ENCODE assay signal across 20 mouse cellular contexts in the genomic region with DNA sequence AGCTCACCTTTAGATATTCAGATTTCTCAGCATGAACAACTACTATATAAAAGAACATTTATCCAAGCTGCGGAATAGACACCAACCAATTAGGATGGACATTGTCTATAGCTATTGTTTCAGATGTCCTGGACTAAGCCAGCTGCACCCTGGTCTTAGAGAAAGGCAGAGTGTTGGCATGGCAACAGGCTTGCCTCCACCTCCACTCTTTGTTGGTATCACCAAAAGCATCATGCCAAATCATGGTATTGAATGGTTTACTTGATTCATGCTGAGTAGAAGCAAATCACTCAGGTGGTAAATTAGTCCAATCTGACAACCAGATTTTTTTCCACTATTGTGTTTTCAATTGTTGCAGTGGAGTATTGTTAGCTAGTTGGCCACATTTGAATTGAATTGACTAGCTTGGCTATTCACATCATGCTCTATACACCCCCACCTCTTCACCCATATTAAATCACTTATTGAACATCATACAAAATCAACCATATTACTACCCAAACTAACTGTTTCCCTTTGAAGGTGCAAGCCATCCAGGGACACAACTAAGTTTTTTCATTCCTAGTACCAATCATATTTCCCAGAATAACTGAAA. TPM values are rescaled to one million over a fixed set of nuclear protein-coding genes. Genes with fewer than 3 reads are reported as not detected.
DNase-seq lines count a peak whose midpoint lies in the region; ATAC-seq and TF ChIP-seq lines count a peak whose summit lies in the region.
"Had no signal": no experiment of that assay in that cellular context is flagged by ENCODE, and none has a peak within 500 bp of the region (broad histone marks: within the 10 kb centered on the region; RNA-seq: fewer than 3 reads in every experiment).

No protein-coding gene starts in this region.

- no peak overlapping the region for H3K27ac ChIP-seq in neural tube, embryonic 15.5 days (replicated peaks)
- H3K27ac ChIP-seq in forebrain, embryonic 11.5 days (ENCODE audit: low read depth, low read length), result no peak overlapping the region
- no peak overlapping the region for H3K27ac ChIP-seq in hindbrain, postnatal 0 days
- H3K27ac ChIP-seq: gastrocnemius, adult 2 months; heart, adult 2 months; intestine, embryonic 15.5 days had no signal

- no peak overlapping the region for H3K4me2 ChIP-seq in neural tube, embryonic 15.5 days
- H3K4me2 ChIP-seq in forebrain, embryonic 11.5 days (ENCODE audit: low read depth, low read length, severe bottlenecking), result no peak overlapping the region
- H3K4me2 ChIP-seq in hindbrain, postnatal 0 days (ENCODE audit: low read depth, low read length), result no peak overlapping the region
- H3K4me2 ChIP-seq: intestine, embryonic 15.5 days; liver, embryonic 11.5 days; lung, embryonic 14.5 days had no signal

- no peaks in the 10 kb centered on the region for H3K4me1 ChIP-seq in neural tube, embryonic 15.5 days
- 0 out of 2 replicates have a peak, but pooled peaks cover 2% of the 10 kb centered on the region for H3K4me1 ChIP-seq in forebrain, embryonic 11.5 days (replicated peaks; ENCODE audit: control insufficient read depth, insufficient read depth, low read length)
- no peaks in the 10 kb centered on the region for H3K4me1 ChIP-seq in hindbrain, postnatal 0 days (ENCODE audit: insufficient read depth, low read length)
- H3K4me1 ChIP-seq: intestine, embryonic 15.5 days had no signal

- TF ChIP-seq CTCF in hindbrain, postnatal 0 days (IDR thresholded peaks at IDR 0.05; ENCODE audit: low read depth), result no peak

- no peaks in the 10 kb centered on the region; the same call in 1 of the 2 replicates for H3K9me3 ChIP-seq in neural tube, embryonic 15.5 days (replicated peaks)
- H3K9me3 ChIP-seq in forebrain, embryonic 11.5 days (ENCODE audit: control insufficient read depth, low read length), result no peaks in the 10 kb centered on the region
- peaks cover 2% of the 10 kb centered on the region; the same call in 1 of the 2 replicates for H3K9me3 ChIP-seq in hindbrain, postnatal 0 days (ENCODE audit: low read length)
- H3K9me3 ChIP-seq: intestine, embryonic 15.5 days had no signal

- 22% methylated on average over 1 of the region's 1 CpGs for WGBS in neural tube, embryonic 15.5 days
- WGBS in forebrain, embryonic 11.5 days, result 9% methylated on average over 1 of the region's 1 CpGs
- 18% methylated on average over 1 of the region's 1 CpGs for WGBS in hindbrain, postnatal 0 days

- no peaks in the 10 kb centered on the region for H3K36me3 ChIP-seq in neural tube, embryonic 15.5 days
- no peaks in the 10 kb centered on the region for H3K36me3 ChIP-seq in forebrain, embryonic 11.5 days (ENCODE audit: control insufficient read depth, insufficient read depth, low read length)
- H3K36me3 ChIP-seq in hindbrain, postnatal 0 days (ENCODE audit: insufficient read depth, low read length), result no peaks in the 10 kb centered on the region
- H3K36me3 ChIP-seq: intestine, embryonic 15.5 days had no signal

- DNase-seq in neural tube, embryonic 10.5 days (ENCODE audit: extremely low spot score, low spot score), result peak; percentile 16
- peak; percentile 58 for DNase-seq in forebrain, embryonic 11.5 days (ENCODE audit: low spot score)
- peak; percentile 2 for DNase-seq in hindbrain, postnatal 0 days (ENCODE audit: low spot score)
- DNase-seq in cerebellum, adult 9-11 months, result no peak
- no peak for DNase-seq in cerebellum, postnatal 10 days
- DNase-seq: cerebellum, adult 11 months; gastrocnemius, adult 2 months; heart, adult 2 months; heart, postnatal 10 days; left cerebral cortex, postnatal 4 days; lung, embryonic 14.5 days; thymus, adult 2 months had no signal

- no peak overlapping the region for H3K4me3 ChIP-seq in neural tube, embryonic 15.5 days (replicated peaks)
- no peak overlapping the region for H3K4me3 ChIP-seq in forebrain, embryonic 11.5 days (ENCODE audit: low read depth, low read length)
- H3K4me3 ChIP-seq in hindbrain, postnatal 0 days (ENCODE audit: low read length), result no peak overlapping the region
- H3K4me3 ChIP-seq: erythroblast, embryonic 14.5 days; gastrocnemius, adult 2 months; heart, adult 2 months; intestine, embryonic 15.5 days; myocyte had no signal

- no peak overlapping the region for H3K9ac ChIP-seq in neural tube, embryonic 15.5 days (replicated peaks)
- no peak overlapping the region for H3K9ac ChIP-seq in forebrain, embryonic 11.5 days (ENCODE audit: low read length)
- H3K9ac ChIP-seq in hindbrain, postnatal 0 days (replicated peaks; ENCODE audit: low read length), result no peak overlapping the region
- H3K9ac ChIP-seq: intestine, embryonic 15.5 days; lung, embryonic 14.5 days had no signal

- H3K27me3 ChIP-seq in neural tube, embryonic 15.5 days (replicated peaks), result no peaks in the 10 kb centered on the region
- H3K27me3 ChIP-seq in forebrain, embryonic 11.5 days (ENCODE audit: control insufficient read depth, insufficient read depth, low read length), result no peaks in the 10 kb centered on the region
- H3K27me3 ChIP-seq in hindbrain, postnatal 0 days (ENCODE audit: insufficient read depth, low read length), result no peaks in the 10 kb centered on the region
- H3K27me3 ChIP-seq: intestine, embryonic 15.5 days had no signal

- ATAC-seq in neural tube, embryonic 15.5 days (ENCODE audit: low FRiP score), result no peak
- peak; percentile 95 for ATAC-seq in forebrain, embryonic 11.5 days (replicated peaks; ENCODE audit: low FRiP score)
- no peak for ATAC-seq in hindbrain, postnatal 0 days
- no peak for ATAC-seq in granulocyte monocyte progenitor cell, adult 5-6 weeks (replicated peaks; ENCODE audit: poor library complexity, severe bottlenecking)
- ATAC-seq: CD4-positive, CD25-positive, alpha-beta regulatory T cell, adult 4 months; intestine, embryonic 15.5 days had no signal

RNA-seq across cellular contexts. Expression of a gene that starts 25.8 kb away (rescaled TPM):
- polyA plus RNA-seq in neural tube, embryonic 15.5 days (2015; fragmentation: Nextera tagmentation; extraction: Ambion mirVana), result 9.4 and 12.9 TPM in 2 replicates
- 2.6 and 2.9 TPM in 2 replicates for polyA plus RNA-seq in forebrain, embryonic 11.5 days (2014; fragmentation: Nextera tagmentation; extraction: Ambion mirVana)
- 20.0 and 23.3 TPM in 2 replicates for total RNA-seq in hindbrain, postnatal 0 days (2014; rRNA removed)
- polyA plus RNA-seq in hindbrain, postnatal 0 days (2015; fragmentation: Nextera tagmentation; extraction: Ambion mirVana), result 9.3 and 10.1 TPM in 2 replicates
- total RNA-seq in granulocyte monocyte progenitor cell, adult 5-6 weeks (2014; fragmentation: Nextera tagmentation), result not detected in 2 replicates
- 0.04 TPM in 1 of 2 replicates, not detected in the other for total RNA-seq in granulocyte monocyte progenitor cell, adult 5-6 weeks (2017)
- total RNA-seq: heart, adult 2 months; MEL had no signal
- polyA plus RNA-seq: erythroblast, embryonic 14.5 days had no signal

Comparison
In these comparisons a context has a peak if more than half of its experiments do, and no peak if none do; other contexts are left out.
1. DNase-seq: peak in neural tube, embryonic 10.5 days (single experiment), forebrain, embryonic 11.5 days (single experiment) and hindbrain, postnatal 0 days (single experiment); none in cerebellum, adult 9-11 months (single experiment) and cerebellum, postnatal 10 days (0 of 2).